Mouse (Mus musculus) heart, postnatal 0 days (tissue): ENCODE measurements at regions not wholly inside any gene's neighbourhood (a gene's known extent, or its start where the extent isn't known, plus 50 kb on each side); places are given as distances from the start of the nearest gene placed in this dataset.

Source experiments
- CTCF ChIP-seq: IDR thresholded peaks from 2 replicates; pipeline ENCODE4 v1.5.1; 2016; ENCODE audit warnings: antibody characterized with exemption, control low read depth, low read depth
- EP300 ChIP-seq: IDR thresholded peaks from 2 replicates; pipeline ENCODE4 v1.6.1; 2016; ENCODE audit warnings: antibody characterized with exemption, low read depth

GRCm38 (mm10) chr6:112219641-112220040 is 53.9 kb upstream of the Lmcd1 start:
- no peak for TF ChIP-seq CTCF
- no peak for TF ChIP-seq EP300
